Mouse (Mus musculus): ENCODE data around the gene Slc7a5. TPM values are rescaled to one million over a fixed set of nuclear protein-coding genes. Genes with fewer than 3 reads are reported as not detected.

Gene Slc7a5
- polyA plus RNA-seq, 1 experiment from 2014 or later = 11.6 TPM

DNA sequence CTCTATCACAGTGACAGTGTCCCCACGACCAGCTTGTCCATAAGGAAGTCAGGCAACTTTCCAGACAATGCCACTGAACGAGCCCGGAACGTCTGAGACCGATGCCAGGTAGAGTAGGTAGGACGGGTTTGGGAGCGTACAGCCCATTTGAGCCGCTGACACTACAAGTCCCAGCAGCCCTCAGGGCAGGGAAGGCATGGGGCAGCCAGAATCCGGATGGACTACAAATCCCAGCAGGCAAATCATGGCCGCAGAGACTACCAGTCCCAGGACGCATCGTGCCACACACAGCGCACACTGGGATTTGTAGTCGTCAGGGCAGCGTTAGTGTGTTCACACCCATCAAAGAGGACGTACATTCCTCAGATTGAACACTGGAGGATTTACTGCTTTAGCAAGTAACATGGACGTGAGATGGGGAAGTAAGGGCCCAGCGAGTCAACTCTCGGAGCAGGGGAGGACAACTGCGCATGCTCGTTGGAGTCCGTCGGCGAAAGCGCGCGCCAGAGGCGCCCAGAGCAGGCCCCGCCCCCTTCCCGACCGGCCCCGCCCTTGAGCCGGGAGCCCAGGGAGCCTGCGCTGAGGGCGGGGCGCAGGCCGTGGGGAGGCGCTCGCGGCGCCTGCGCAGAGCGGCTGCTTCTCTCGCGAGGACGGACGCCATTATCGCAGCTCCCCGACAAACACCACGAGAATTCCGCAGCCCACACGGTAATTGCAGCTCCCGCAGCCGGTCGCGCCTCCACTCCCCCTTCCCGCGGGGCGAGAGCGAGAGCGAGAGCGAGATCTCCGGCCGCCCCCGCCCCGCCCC, 42.7 kb upstream of the Slc7a5 start:
- Histone ChIP-seq H3K36me3 (ENCODE audit: control insufficient read depth, insufficient read depth, low read length) (no peaks in the 10 kb centered on the region), H3K9ac (ENCODE audit: low read depth, low read length) (peak overlapping the region; percentile 96), H3K4me2 (ENCODE audit: low read depth, low read length) (peak overlapping the region; percentile 58), H3K9me3 (ENCODE audit: control insufficient read depth, low read length) (no peaks in the 10 kb centered on the region), H3K4me1 (ENCODE audit: control insufficient read depth, insufficient read depth, low read length) (peaks cover 30% of the 10 kb centered on the region), H3K27me3 (replicated peaks; ENCODE audit: control insufficient read depth, insufficient read depth, low read length) (no peaks in the 10 kb centered on the region), H3K4me3 (ENCODE audit: low read length) (peak overlapping the region; percentile 71), H3K27ac (ENCODE audit: low read length) (peak overlapping the region; percentile 96)
- under 1% methylated on average over 55 of the region's 66 CpGs for WGBS
- peak; percentile 97 for ATAC-seq

DNA sequence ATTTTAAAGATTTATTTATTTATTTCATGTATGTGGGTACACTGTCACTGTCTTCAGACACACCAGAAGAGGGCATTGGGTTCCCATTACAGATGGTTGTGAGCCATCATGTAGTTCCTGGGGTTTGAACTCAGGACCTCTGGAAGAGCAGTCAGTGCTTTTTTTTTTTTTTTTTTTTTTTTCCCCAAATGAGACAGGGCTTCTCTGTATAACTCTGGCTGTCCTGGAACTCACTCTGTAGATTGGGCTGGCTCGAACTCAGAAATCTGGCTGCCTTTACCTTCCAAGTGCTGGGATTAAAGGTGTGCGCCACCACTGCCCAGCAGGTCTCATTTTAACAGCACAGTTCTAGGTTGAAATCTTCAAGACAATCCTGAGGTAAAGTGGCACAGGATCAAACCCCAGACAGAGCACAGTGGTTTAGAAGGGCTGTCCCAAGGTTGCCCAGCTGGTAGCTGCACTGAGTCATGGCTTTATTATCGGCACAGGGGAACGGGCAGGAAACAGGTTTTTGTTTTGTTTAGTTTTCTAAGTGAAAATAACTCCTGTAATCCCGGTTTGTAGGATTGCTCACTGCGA, 41.8 kb upstream of the Slc7a5 start, which contains the start of gene Banp:
Gene Banp (plus strand): TSS at position 529 of the 579 bp plus-strand sequence.
- Histone ChIP-seq H3K27me3 (replicated peaks; ENCODE audit: control insufficient read depth, insufficient read depth, low read length) (no peaks in the 10 kb centered on the region), H3K36me3 (ENCODE audit: control insufficient read depth, insufficient read depth, low read length) (no peaks in the 10 kb centered on the region), H3K27ac (ENCODE audit: low read length) (peak within 1 kb of the TSS; percentile 96), H3K4me3 (ENCODE audit: low read length) (peak within 1 kb of the TSS; percentile 71), H3K4me2 (ENCODE audit: low read depth, low read length) (peak within 1 kb of the TSS; percentile 67), H3K9ac (ENCODE audit: low read depth, low read length) (peak within 1 kb of the TSS; percentile 96), H3K9me3 (ENCODE audit: control insufficient read depth, low read length) (no peaks in the 10 kb centered on the region), H3K4me1 (ENCODE audit: control insufficient read depth, insufficient read depth, low read length) (peaks cover 27% of the 10 kb centered on the region)
- 58% methylated on average over 6 of the region's 6 CpGs for WGBS
- ATAC-seq = no peak

DNA sequence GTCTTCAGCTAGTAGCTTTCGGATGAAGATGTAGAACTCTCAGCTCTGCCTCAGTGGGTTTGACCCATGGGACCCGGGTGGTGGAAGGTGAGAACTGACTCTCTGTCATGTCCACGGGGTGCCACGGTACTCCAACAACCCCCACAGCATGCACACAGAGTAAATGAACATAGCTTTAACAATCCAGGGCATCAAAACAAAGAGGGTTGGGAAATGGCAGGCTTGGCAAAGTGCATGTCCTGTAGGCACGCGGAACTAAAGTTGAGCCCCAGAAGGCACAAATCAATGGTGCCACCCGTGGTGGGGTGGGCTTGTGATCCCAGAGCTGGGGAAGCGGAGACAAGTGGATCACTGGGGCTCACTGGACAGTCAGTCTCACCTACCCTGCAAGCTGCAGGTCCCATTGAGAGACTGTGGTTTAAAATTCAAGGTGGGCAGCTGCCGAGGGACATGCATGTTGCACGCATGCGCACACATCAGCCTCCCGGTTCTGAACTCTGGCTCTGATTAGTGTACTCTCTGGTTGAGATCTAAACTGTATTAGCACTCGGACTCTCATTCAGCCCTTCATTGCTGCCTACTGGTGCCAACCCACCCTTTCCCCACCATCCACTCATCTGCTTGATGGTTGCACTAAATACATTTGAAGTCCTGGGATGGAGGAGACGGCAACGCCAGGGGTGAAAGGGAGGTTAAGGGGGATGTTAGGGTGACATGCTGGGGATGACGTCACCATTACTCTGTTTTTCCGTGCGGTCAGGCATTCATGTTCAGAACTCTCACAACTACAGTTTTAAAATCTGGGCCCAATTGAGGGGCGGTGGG, 41.0 kb upstream of the Slc7a5 start:
- Histone ChIP-seq H3K9ac (ENCODE audit: low read depth, low read length) (peak overlapping the region; percentile 69), H3K27ac (ENCODE audit: low read length) (peak overlapping the region; percentile 91), H3K36me3 (ENCODE audit: control insufficient read depth, insufficient read depth, low read length) (no peaks in the 10 kb centered on the region), H3K9me3 (ENCODE audit: control insufficient read depth, low read length) (no peaks in the 10 kb centered on the region), H3K4me2 (ENCODE audit: low read depth, low read length) (peak overlapping the region; percentile 67), H3K27me3 (replicated peaks; ENCODE audit: control insufficient read depth, insufficient read depth, low read length) (no peaks in the 10 kb centered on the region), H3K4me3 (ENCODE audit: low read length) (peak overlapping the region; percentile 46), H3K4me1 (ENCODE audit: control insufficient read depth, insufficient read depth, low read length) (peaks cover 27% of the 10 kb centered on the region)
- no peak for ATAC-seq
- WGBS = 60% methylated on average over 19 of the region's 19 CpGs

DNA sequence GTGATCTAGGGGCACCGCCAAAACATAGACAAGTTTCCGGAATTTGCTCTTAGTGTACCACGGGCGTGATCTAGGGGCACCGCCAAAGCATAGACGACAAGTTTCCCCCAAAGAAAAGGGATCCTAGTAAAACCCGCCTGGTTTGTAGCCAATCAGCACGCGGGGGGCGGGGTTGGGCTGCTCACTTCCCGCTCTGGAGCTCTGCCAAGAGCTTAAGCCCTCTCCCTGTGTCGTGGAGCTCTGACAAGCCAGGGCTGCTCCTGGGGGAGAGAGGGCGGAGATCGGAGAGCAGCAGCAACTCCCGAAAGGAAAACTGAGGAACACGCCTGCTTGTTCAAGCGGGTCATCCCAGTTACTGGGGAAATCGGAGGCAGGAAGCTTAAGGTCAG, 40.3 kb upstream of the Slc7a5 start:
- H3K4me2 ChIP-seq (ENCODE audit: low read depth, low read length) = peak overlapping the region; percentile 67
- peak; percentile 34 for ATAC-seq

DNA sequence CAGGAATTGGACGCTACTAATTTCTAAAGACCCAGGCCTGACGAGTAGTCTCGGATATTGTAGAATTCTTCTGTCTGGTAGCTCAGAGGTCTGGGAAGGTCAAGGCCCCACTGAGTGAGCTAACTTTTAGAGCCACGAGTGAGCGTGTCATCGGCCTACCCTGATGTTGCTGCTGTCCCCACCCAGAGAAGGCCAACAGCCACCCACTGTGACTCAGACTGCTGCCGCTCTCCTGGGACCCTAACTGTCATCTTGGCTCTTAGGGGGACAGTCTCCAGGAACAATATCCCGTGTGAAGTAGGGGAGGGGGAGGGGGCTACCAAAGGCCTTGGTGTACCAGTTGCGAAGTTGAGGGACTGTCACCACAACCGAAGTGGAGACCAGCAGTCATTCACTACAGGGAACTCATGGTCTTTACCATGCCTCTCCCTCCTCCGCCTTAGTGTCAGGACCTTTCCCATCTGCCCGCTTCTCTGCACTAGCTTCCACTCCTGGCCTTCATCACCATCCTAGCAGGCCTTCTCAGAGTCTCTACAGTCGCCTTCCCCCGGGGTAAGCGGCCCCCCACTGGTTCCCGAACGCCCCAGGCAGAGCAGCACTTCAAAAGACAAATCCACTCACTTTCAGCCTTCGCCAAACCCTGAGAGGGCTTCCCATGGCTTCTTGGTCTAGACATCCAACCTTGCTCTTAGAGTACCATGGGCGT, 39.7 kb upstream of the Slc7a5 start:
- peak overlapping the region; percentile 46 for H3K4me3 ChIP-seq (ENCODE audit: low read length)
- WGBS = 37% methylated on average over 19 of the region's 19 CpGs
- no peaks in the 10 kb centered on the region for H3K27me3 ChIP-seq (replicated peaks; ENCODE audit: control insufficient read depth, insufficient read depth, low read length)
- H3K27ac ChIP-seq (ENCODE audit: low read length) = peak overlapping the region; percentile 76
- ATAC-seq = no peak
- H3K9ac ChIP-seq (ENCODE audit: low read depth, low read length) = peak overlapping the region; percentile 69
- no peaks in the 10 kb centered on the region for H3K36me3 ChIP-seq (ENCODE audit: control insufficient read depth, insufficient read depth, low read length)
- peaks cover 23% of the 10 kb centered on the region for H3K4me1 ChIP-seq (ENCODE audit: control insufficient read depth, insufficient read depth, low read length)
- no peaks in the 10 kb centered on the region for H3K9me3 ChIP-seq (ENCODE audit: control insufficient read depth, low read length)
- H3K4me2 ChIP-seq (ENCODE audit: low read depth, low read length) = peak overlapping the region; percentile 67

More for the DNA sequence above, 40.3 kb upstream of the Slc7a5 start:
- WGBS = under 1% methylated on average over 18 of the region's 18 CpGs
- Histone ChIP-seq H3K4me1 (ENCODE audit: control insufficient read depth, insufficient read depth, low read length) (peaks cover 25% of the 10 kb centered on the region), H3K36me3 (ENCODE audit: control insufficient read depth, insufficient read depth, low read length) (no peaks in the 10 kb centered on the region), H3K27ac (ENCODE audit: low read length) (peak overlapping the region; percentile 91), H3K9ac (ENCODE audit: low read depth, low read length) (peak overlapping the region; percentile 69), H3K9me3 (ENCODE audit: control insufficient read depth, low read length) (no peaks in the 10 kb centered on the region), H3K27me3 (replicated peaks; ENCODE audit: control insufficient read depth, insufficient read depth, low read length) (no peaks in the 10 kb centered on the region), H3K4me3 (ENCODE audit: low read length) (peak overlapping the region; percentile 46)

DNA sequence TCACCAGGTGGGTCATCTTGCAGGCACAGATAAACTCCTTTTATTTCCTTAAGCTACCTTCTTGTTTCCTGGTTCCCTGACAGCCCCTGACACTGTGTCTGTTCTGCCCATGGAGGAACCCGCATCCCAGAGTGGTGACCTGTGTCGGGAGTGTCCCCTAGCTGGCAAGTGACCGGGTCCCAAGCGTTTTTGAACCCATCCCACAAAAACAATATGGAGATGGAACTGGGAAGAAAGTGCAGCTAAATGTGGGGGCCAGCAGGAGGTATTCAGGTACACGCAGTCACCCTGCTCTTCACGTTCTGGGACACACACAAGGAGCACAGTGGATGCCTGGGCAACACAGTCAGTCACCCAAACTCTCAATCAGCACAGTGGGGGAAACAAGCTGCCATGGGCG, 38.9 kb upstream of the Slc7a5 start:
- Histone ChIP-seq H3K36me3 (ENCODE audit: control insufficient read depth, insufficient read depth, low read length) (no peaks in the 10 kb centered on the region), H3K4me1 (ENCODE audit: control insufficient read depth, insufficient read depth, low read length) (peaks cover 18% of the 10 kb centered on the region), H3K4me3 (ENCODE audit: low read length) (no peak overlapping the region), H3K4me2 (ENCODE audit: low read depth, low read length) (no peak overlapping the region), H3K27ac (ENCODE audit: low read length) (no peak overlapping the region), H3K9ac (ENCODE audit: low read depth, low read length) (no peak overlapping the region), H3K27me3 (replicated peaks; ENCODE audit: control insufficient read depth, insufficient read depth, low read length) (no peaks in the 10 kb centered on the region), H3K9me3 (ENCODE audit: control insufficient read depth, low read length) (no peaks in the 10 kb centered on the region)
- WGBS = 91% methylated on average over 7 of the region's 7 CpGs
- no peak for ATAC-seq

DNA sequence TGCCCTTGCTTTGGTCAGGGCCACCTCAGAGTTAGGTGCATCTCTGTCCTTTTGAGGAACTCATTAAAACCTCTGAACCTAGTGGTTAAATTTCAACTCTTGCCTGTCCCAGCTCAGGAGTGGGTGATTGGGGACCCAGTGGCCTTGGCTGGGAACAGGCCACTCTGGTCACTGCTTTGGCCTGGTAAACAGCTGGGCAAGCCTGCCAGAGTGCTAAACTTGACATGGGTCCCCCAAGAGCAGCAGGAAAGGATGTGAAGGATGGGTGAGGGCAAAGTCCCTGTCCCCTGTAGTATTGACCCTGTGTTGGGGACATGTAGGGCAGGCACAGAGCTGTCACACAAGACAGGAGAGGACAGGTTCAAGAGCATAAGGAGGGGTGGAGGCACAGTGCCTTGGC, 37.3 kb upstream of the Slc7a5 start, which contains the start of gene Car5a:
Gene Car5a (minus strand): TSS at position 74 of the 400 bp plus-strand sequence.
- H3K4me2 ChIP-seq (ENCODE audit: low read depth, low read length) = no peak within 1 kb of the TSS
- H3K9me3 ChIP-seq (ENCODE audit: control insufficient read depth, low read length) = no peaks in the 10 kb centered on the region
- no peak within 1 kb of the TSS for H3K4me3 ChIP-seq (ENCODE audit: low read length)
- H3K27me3 ChIP-seq (replicated peaks; ENCODE audit: control insufficient read depth, insufficient read depth, low read length) = no peaks in the 10 kb centered on the region
- H3K36me3 ChIP-seq (ENCODE audit: control insufficient read depth, insufficient read depth, low read length) = no peaks in the 10 kb centered on the region
- peaks cover 18% of the 10 kb centered on the region for H3K4me1 ChIP-seq (ENCODE audit: control insufficient read depth, insufficient read depth, low read length)
- peak within 1 kb of the TSS; percentile 24; the same call in 1 of the 2 replicates for H3K9ac ChIP-seq (ENCODE audit: low read depth, low read length)
- no peak within 1 kb of the TSS for H3K27ac ChIP-seq (ENCODE audit: low read length)
- ATAC-seq = no peak

DNA sequence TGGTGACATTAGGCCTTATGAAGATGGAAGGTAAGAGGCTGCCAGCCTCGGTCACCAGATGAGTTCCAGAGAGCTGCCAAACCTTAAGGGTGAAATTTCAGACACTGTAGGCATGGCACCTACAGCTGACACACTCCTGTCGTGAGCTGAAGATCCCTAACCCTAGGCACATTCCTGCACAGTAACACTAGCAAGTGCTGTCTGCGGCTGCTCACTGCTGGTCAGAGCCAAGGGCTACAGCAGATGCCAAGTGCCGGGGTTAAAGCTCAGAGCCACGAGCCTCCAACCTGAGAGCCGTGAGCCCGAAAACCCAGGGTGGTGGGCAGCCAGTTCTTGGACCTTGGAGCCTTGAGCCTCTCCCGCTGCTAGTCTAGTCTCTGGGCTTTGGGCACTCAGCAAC, 36.2 kb upstream of the Slc7a5 start:
- no peaks in the 10 kb centered on the region for H3K36me3 ChIP-seq (ENCODE audit: control insufficient read depth, insufficient read depth, low read length)
- peak overlapping the region; percentile 24; the same call in 1 of the 2 replicates for H3K9ac ChIP-seq (ENCODE audit: low read depth, low read length)
- no peaks in the 10 kb centered on the region for H3K9me3 ChIP-seq (ENCODE audit: control insufficient read depth, low read length)
- peaks cover 13% of the 10 kb centered on the region for H3K4me1 ChIP-seq (ENCODE audit: control insufficient read depth, insufficient read depth, low read length)
- H3K27me3 ChIP-seq (replicated peaks; ENCODE audit: control insufficient read depth, insufficient read depth, low read length) = no peaks in the 10 kb centered on the region
- 79% methylated on average over 8 of the region's 8 CpGs for WGBS
- no peak for ATAC-seq
- no peak overlapping the region for H3K4me3 ChIP-seq (ENCODE audit: low read length)
- no peak overlapping the region for H3K4me2 ChIP-seq (ENCODE audit: low read depth, low read length)
- no peak overlapping the region for H3K27ac ChIP-seq (ENCODE audit: low read length)

Measured in intestine, embryonic 16.5 days (tissue).